Mouse (Mus musculus) heart, embryonic 14.5 days (tissue): ENCODE data around the gene Gadd45a. TPM values are rescaled to one million over a fixed set of nuclear protein-coding genes. Genes with fewer than 3 reads are reported as not detected.

Experiments used
- ATAC-seq: fragments of 200-750 bp; cut with Nextera tagmentation; 2 replicates; pipeline ENCODE4 v1.8.0; 2017; ENCODE audit warnings: low read depth, moderate TSS enrichment; ENCODE audit not compliant: insufficient number of reproducible peaks, insufficient read depth, low FRiP score
- H3K27ac ChIP-seq, 2 experiments: fragments of 200-500 bp in 1 of 2; fragments of 300-500 bp in 1 of 2; sonication (generic) in 1 of 2; replicated peaks in 1 of 2; 2 replicates each; pipeline ENCODE4 v1.5.1; 2012 to 2014; ENCODE audit warnings: low read depth in 2 of 2, low read length in 2 of 2, control low read depth in 1 of 2, mild to moderate bottlenecking in 1 of 2, mixed read lengths in 1 of 2; ENCODE audit not compliant: control insufficient read depth in 1 of 2, insufficient read depth in 1 of 2
- H3K27me3 ChIP-seq: fragments of 300-500 bp; sonication (generic); 2 replicates; pipeline ENCODE4 v1.6.1; 2014; ENCODE audit warnings: mild to moderate bottlenecking, low read length, control low read depth; ENCODE audit not compliant: control insufficient read depth, insufficient read depth
- H3K36me3 ChIP-seq: fragments of 300-500 bp; sonication (generic); 2 replicates; pipeline ENCODE4 v1.6.1; 2014; ENCODE audit warnings: mild to moderate bottlenecking, control low read depth, low read length, mixed read lengths; ENCODE audit not compliant: control insufficient read depth, insufficient read depth
- H3K4me1 ChIP-seq, 2 experiments: fragments of 200-500 bp in 1 of 2; fragments of 300-500 bp in 1 of 2; sonication (generic) in 1 of 2; 2 replicates each; pipeline ENCODE4 v1.6.1; 2012 to 2014; ENCODE audit warnings: low read length in 2 of 2, control low read depth in 1 of 2, mixed read lengths in 1 of 2; ENCODE audit not compliant: control insufficient read depth in 2 of 2, insufficient read depth in 2 of 2
- H3K4me2 ChIP-seq: fragments of 300-500 bp; sonication (generic); 2 replicates; pipeline ENCODE4 v1.6.1; 2014; ENCODE audit warnings: mild to moderate bottlenecking, low read length
- H3K4me3 ChIP-seq, 2 experiments: fragments of 200-500 bp in 1 of 2; fragments of 300-500 bp in 1 of 2; sonication (generic) in 1 of 2; 2 replicates each; pipeline ENCODE4 v1.5.1; 2012 to 2014; ENCODE audit warnings: low read length in 2 of 2, mild to moderate bottlenecking in 2 of 2, control low read depth in 1 of 2, low read depth in 1 of 2, moderate library complexity in 1 of 2; ENCODE audit not compliant: control insufficient read depth in 1 of 2, insufficient read depth in 1 of 2
- H3K9ac ChIP-seq: fragments of 300-500 bp; sonication (generic); 2 replicates; pipeline ENCODE4 v1.6.1; 2014; ENCODE audit warnings: mild to moderate bottlenecking, low read length
- H3K9me3 ChIP-seq: fragments of 300-500 bp; sonication (generic); 2 replicates; pipeline ENCODE4 v1.6.1; 2016; ENCODE audit warnings: low read length, control low read depth; ENCODE audit not compliant: control insufficient read depth
- WGBS: fragments of 180-500 bp; shearing (Covaris S2); extraction: QIAGEN DNeasy Blood & Tissue Kit; methylation state at CpG from one replicate; pipeline ENCODE4 v1.1.7; 2014; 5-methylcytosine and 5-hydroxymethylcytosine counted together
- polyA plus RNA-seq: library from polyadenylated mRNA; unstranded; fragments of >200 nt; fragmentation: Nextera tagmentation; extraction: Ambion mirVana; gene quantifications from 2 replicates; pipeline ENCODE4 v1.2.1, GENCODE M21; 2014

Gadd45a gene
- polyA plus RNA-seq, 1 experiment from 2014 or later = 4.4 TPM

GRCm38 (mm10) chr6:67074868-67075267 is 37.6 kb upstream of the Gadd45a start:
- H3K4me3 ChIP-seq = no peak overlapping the region
- H3K27me3 ChIP-seq = no peaks in the 10 kb centered on the region
- H3K4me2 ChIP-seq = no peak overlapping the region
- no peak for ATAC-seq
- H3K9me3 ChIP-seq = no peaks in the 10 kb centered on the region
- H3K36me3 ChIP-seq = no peaks in the 10 kb centered on the region
- H3K27ac ChIP-seq = no peak overlapping the region
- peaks cover 0 to 2% of the 10 kb centered on the region in 2 experiments; a peak in 2 of 4 replicates for H3K4me1 ChIP-seq
- no peak overlapping the region for H3K9ac ChIP-seq

GRCm38 (mm10) chr6:67073929-67074328 is 36.7 kb upstream of the Gadd45a start:
- Histone ChIP-seq H3K9me3 (no peaks in the 10 kb centered on the region), H3K4me1 (peaks cover 0 to 2% of the 10 kb centered on the region in 2 experiments; a peak in 2 of 4 replicates), H3K4me3 (no peak overlapping the region), H3K27ac (no peak overlapping the region), H3K27me3 (no peaks in the 10 kb centered on the region), H3K9ac (no peak overlapping the region), H3K4me2 (no peak overlapping the region), H3K36me3 (no peaks in the 10 kb centered on the region)
- 75% methylated on average over 5 of the region's 5 CpGs for WGBS
- no peak for ATAC-seq

GRCm38 (mm10) chr6:67073446-67073845 is 36.2 kb upstream of the Gadd45a start:
- no peak overlapping the region for H3K4me3 ChIP-seq
- no peak overlapping the region for H3K4me2 ChIP-seq
- no peaks in the 10 kb centered on the region for H3K36me3 ChIP-seq
- H3K9me3 ChIP-seq = no peaks in the 10 kb centered on the region
- 86% methylated on average over 4 of the region's 4 CpGs for WGBS
- no peak overlapping the region for H3K27ac ChIP-seq
- H3K27me3 ChIP-seq = no peaks in the 10 kb centered on the region
- H3K4me1 ChIP-seq = peaks cover 0 to 2% of the 10 kb centered on the region in 2 experiments; a peak in 2 of 4 replicates
- ATAC-seq = no peak
- H3K9ac ChIP-seq = no peak overlapping the region

GRCm38 (mm10) chr6:67071615-67072014 is 34.4 kb upstream of the Gadd45a start:
- Histone ChIP-seq H3K4me3 (no peak overlapping the region), H3K4me2 (no peak overlapping the region), H3K36me3 (no peaks in the 10 kb centered on the region), H3K4me1 (no peaks in the 10 kb centered on the region), H3K9ac (no peak overlapping the region), H3K27me3 (no peaks in the 10 kb centered on the region), H3K27ac (no peak overlapping the region), H3K9me3 (no peaks in the 10 kb centered on the region)
- 74% methylated on average over 1 of the region's 1 CpGs for WGBS
- no peak for ATAC-seq

- H3K9ac ChIP-seq = no peak overlapping the region
- H3K4me3 ChIP-seq = no peak overlapping the region
- no peak overlapping the region for H3K4me2 ChIP-seq
- no peaks in the 10 kb centered on the region for H3K27me3 ChIP-seq
- H3K4me1 ChIP-seq = no peaks in the 10 kb centered on the region
- WGBS = 57% methylated on average over 9 of the region's 9 CpGs
- no peaks in the 10 kb centered on the region for H3K36me3 ChIP-seq
- H3K9me3 ChIP-seq = no peaks in the 10 kb centered on the region
- H3K27ac ChIP-seq = no peak overlapping the region
- ATAC-seq = no peak
Observed at GRCm38 (mm10) chr6:67069800-67070315, 32.6 kb upstream of the Gadd45a start.

- no peak for ATAC-seq
- WGBS = 79% methylated on average over 8 of the region's 8 CpGs
Observed at GRCm38 (mm10) chr6:67069219-67069762, 32.0 kb upstream of the Gadd45a start.

GRCm38 (mm10) chr6:67060057-67060456 is 22.8 kb upstream of the Gadd45a start:
- ATAC-seq = no peak
- no peak overlapping the region for H3K4me2 ChIP-seq
- H3K27ac ChIP-seq = no peak overlapping the region
- H3K9ac ChIP-seq = no peak overlapping the region
- 80% methylated on average over 5 of the region's 5 CpGs for WGBS
- H3K9me3 ChIP-seq = no peaks in the 10 kb centered on the region
- H3K4me1 ChIP-seq = no peaks in the 10 kb centered on the region
- H3K36me3 ChIP-seq = no peaks in the 10 kb centered on the region
- no peak overlapping the region for H3K4me3 ChIP-seq
- H3K27me3 ChIP-seq = no peaks in the 10 kb centered on the region

More at GRCm38 (mm10) chr6:67069219-67069762, 32.0 kb upstream of the Gadd45a start:
- Histone ChIP-seq H3K27me3 (no peaks in the 10 kb centered on the region), H3K4me1 (no peaks in the 10 kb centered on the region), H3K9ac (no peak overlapping the region), H3K9me3 (no peaks in the 10 kb centered on the region), H3K4me3 (no peak overlapping the region), H3K27ac (no peak overlapping the region), H3K36me3 (no peaks in the 10 kb centered on the region), H3K4me2 (no peak overlapping the region)
